Mouse (Mus musculus) liver, postnatal 0 days (tissue): ENCODE results near the gene Pcgf3. TPM values are rescaled to one million over a fixed set of nuclear protein-coding genes. Genes with fewer than 3 reads are reported as not detected.

Experiments used
- ATAC-seq: fragments of 200-750 bp; cut with Nextera tagmentation; 2 replicates; pipeline ENCODE4 v1.8.0; 2017; ENCODE audit warnings: mild to moderate bottlenecking, moderate library complexity
- DNase-seq: peaks from one replicate; pipeline ENCODE4 v3.0.0-alpha.2; 2016
- H3K27ac ChIP-seq: fragments of 300-500 bp; sonication (generic); 2 replicates; pipeline ENCODE4 v1.5.1; 2014; ENCODE audit warnings: antibody characterized with exemption, moderate library complexity, mild to moderate bottlenecking, low read depth
- H3K27me3 ChIP-seq: fragments of 300-500 bp; sonication (generic); 2 replicates; pipeline ENCODE4 v1.6.1; 2014; ENCODE audit warnings: low read length, control low read depth, mixed read lengths; ENCODE audit not compliant: insufficient read depth
- H3K36me3 ChIP-seq: fragments of 300-500 bp; sonication (generic); replicated peaks from 2 replicates; pipeline ENCODE4 v1.6.1; 2014; ENCODE audit warnings: mild to moderate bottlenecking, control low read depth, low read length, moderate library complexity, mixed read lengths; ENCODE audit not compliant: insufficient read depth
- H3K4me1 ChIP-seq: fragments of 300-500 bp; sonication (generic); 2 replicates; pipeline ENCODE4 v1.6.1; 2014; ENCODE audit warnings: antibody characterized with exemption, mild to moderate bottlenecking, control low read depth; ENCODE audit not compliant: insufficient read depth
- H3K4me2 ChIP-seq: fragments of 300-500 bp; sonication (generic); 2 replicates; pipeline ENCODE4 v1.6.1; 2014; ENCODE audit warnings: low read depth, mild to moderate bottlenecking, low read length, moderate library complexity, mixed read lengths
- H3K4me3 ChIP-seq: fragments of 300-500 bp; sonication (generic); 2 replicates; pipeline ENCODE4 v1.5.1; 2014; ENCODE audit warnings: low read depth, low read length
- H3K9ac ChIP-seq: fragments of 300-500 bp; sonication (generic); replicated peaks from 2 replicates; pipeline ENCODE4 v1.6.1; 2014; ENCODE audit warnings: mild to moderate bottlenecking, moderate library complexity
- H3K9me3 ChIP-seq: fragments of 300-500 bp; sonication (generic); 2 replicates; pipeline ENCODE4 v1.6.1; 2016; ENCODE audit warnings: mild to moderate bottlenecking, control low read depth, low read length, mixed read lengths
- CTCF ChIP-seq: sonication (generic); IDR thresholded peaks from 2 replicates; pipeline ENCODE4 v1.5.1; 2016; ENCODE audit warnings: antibody characterized with exemption, low read depth
- EP300 ChIP-seq: IDR thresholded peaks from 2 replicates; pipeline ENCODE4 v1.6.1; 2016; ENCODE audit warnings: antibody characterized with exemption, low read depth, mild to moderate bottlenecking
- WGBS: fragments of 180-500 bp; shearing (Covaris S2); extraction: QIAGEN DNeasy Blood & Tissue Kit; methylation state at CpG from one replicate; pipeline ENCODE4 v1.1.7; 2014; ENCODE audit not compliant: insufficient replicate concordance; 5-methylcytosine and 5-hydroxymethylcytosine counted together
- polyA plus RNA-seq: library from polyadenylated mRNA; unstranded; fragments of >200 nt; fragmentation: Nextera tagmentation; extraction: Ambion mirVana; gene quantifications from 2 replicates; pipeline ENCODE4 v1.2.1, GENCODE M21; 2015

Gene Pcgf3
- polyA plus RNA-seq, 1 experiment from 2014 or later, result 5.0 TPM

DNA sequence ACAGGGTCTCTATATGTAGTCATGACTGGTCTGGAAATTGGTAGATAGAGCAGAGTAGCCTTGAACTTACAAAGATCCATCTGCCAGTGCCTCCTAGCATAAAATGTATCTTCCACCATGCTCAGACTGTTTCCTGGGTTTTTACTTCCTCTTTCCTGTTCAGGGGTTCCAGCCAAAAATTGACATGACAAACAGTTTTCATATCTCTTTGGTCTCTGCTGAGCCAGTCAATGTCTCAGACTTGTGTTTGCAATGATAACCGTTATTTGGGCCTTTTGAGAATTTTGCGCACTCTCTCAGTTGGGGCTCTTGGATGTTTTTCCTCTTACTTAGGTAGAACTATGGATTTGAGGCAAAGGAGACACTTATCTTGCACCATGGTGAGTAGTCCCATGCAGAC is 73.2 kb downstream of the Pcgf3 start:
- DNase-seq, result no peak
- no peak overlapping the region for H3K27ac ChIP-seq
- no peak overlapping the region for H3K9ac ChIP-seq
- no peaks in the 10 kb centered on the region for H3K4me1 ChIP-seq
- no peak overlapping the region for H3K4me2 ChIP-seq
- no peaks in the 10 kb centered on the region for H3K36me3 ChIP-seq
- WGBS, result 79% methylated on average over 2 of the region's 2 CpGs
- H3K4me3 ChIP-seq, result no peak overlapping the region
- TF ChIP-seq CTCF (no peak), EP300 (no peak)
- ATAC-seq, result no peak
- peaks cover 8% of the 10 kb centered on the region for H3K9me3 ChIP-seq
- no peaks in the 10 kb centered on the region for H3K27me3 ChIP-seq

DNA sequence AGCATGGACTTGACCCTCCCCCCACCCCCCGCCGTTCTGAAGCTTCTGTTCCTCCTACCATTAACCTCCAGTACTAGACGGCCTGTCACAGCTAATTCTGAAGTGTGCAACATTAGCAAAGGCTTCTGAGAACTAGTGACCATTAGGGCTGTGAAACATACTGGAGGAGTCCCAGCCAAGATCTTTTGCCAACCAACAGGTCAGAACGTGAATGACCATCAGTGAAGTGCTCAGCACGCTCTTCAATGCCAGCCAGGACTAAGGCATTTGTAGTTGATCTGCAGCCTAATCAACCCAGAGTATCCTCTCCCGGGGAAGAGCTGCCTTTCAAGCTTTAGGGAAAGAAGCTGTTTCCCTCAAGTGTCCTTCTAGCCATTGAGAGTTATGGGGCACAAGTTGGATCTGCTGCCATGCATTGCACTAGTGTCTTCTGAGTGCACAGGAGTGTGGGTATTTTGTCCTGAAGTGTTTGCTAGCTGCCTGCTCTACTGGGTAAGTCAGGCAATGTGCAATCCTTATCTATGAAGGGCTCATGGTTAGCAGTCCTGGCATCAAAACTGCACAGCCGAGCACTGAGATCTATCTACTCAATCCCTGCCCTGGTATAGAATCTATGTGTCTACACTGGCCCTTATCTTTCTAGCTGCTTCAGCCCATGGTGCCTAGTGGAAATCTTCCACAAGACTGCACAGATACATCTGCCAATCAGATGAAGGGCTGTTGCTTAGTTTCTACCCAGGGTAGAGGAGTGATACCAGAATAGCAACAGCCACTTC is 82.7 kb downstream of the Pcgf3 start:
- 59% methylated on average over 7 of the region's 7 CpGs for WGBS
- Histone ChIP-seq H3K9ac (no peak overlapping the region), H3K4me2 (no peak overlapping the region), H3K4me1 (no peaks in the 10 kb centered on the region), H3K4me3 (no peak overlapping the region), H3K36me3 (no peaks in the 10 kb centered on the region), H3K27me3 (peaks cover 4% of the 10 kb centered on the region; the same call in 1 of the 2 replicates), H3K27ac (no peak overlapping the region), H3K9me3 (no peaks in the 10 kb centered on the region)
- no peak for DNase-seq
- no peak for TF ChIP-seq EP300
- no peak for TF ChIP-seq CTCF
- no peak for ATAC-seq

DNA sequence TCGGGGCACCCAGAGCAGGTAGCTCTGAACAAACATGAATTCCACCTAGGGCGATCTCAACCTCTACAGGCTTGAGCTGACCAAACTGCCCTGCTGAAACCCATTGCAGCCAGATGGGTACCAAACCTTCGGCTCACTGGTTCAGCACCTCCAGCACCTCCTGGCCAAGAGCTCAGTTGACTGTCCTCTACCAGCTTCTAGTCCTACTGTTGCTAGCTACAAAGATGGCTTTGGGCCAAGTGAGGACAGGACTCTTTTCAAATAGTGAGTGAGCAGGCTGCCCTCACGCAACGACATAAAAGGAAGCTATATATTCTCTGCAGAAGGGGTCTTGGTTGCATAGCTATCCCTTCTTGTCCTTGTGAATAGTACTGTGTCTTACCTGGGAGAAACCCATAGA is 86.6 kb downstream of the Pcgf3 start:
- no peak for TF ChIP-seq EP300
- no peak for TF ChIP-seq CTCF
- ATAC-seq, result no peak
- 80% methylated on average over 5 of the region's 5 CpGs for WGBS

DNA sequence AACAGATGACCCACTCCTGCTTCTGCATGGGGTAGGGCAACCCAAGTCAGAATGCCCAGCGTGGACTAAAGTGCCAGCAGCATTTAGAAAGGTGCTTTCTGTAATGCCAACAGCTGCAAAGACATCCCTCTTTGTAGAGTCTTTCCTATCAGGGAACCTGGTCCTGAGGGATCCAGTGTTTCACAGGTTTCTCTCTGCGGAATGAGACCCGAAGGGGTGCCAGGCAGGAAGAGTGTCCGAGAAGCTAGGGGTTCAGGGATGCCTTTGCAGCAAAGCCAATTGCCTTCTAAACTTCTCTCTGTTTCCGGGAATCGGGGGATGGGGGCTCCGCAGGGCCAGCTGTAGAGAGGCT is 88.1 kb downstream of the Pcgf3 start:
- no peak overlapping the region for H3K9ac ChIP-seq
- no peaks in the 10 kb centered on the region for H3K9me3 ChIP-seq
- no peak overlapping the region for H3K4me3 ChIP-seq
- TF ChIP-seq EP300, result no peak
- no peak for TF ChIP-seq CTCF
- peaks cover 4% of the 10 kb centered on the region for H3K4me1 ChIP-seq
- WGBS, result 12% methylated on average over 7 of the region's 7 CpGs
- no peak overlapping the region for H3K4me2 ChIP-seq
- no peak overlapping the region for H3K27ac ChIP-seq
- ATAC-seq, result no peak
- peaks cover 25% of the 10 kb centered on the region for H3K27me3 ChIP-seq
- no peaks in the 10 kb centered on the region for H3K36me3 ChIP-seq
- DNase-seq, result no peak

More for the DNA sequence above, 86.6 kb downstream of the Pcgf3 start:
- H3K27ac ChIP-seq, result no peak overlapping the region
- DNase-seq, result no peak
- H3K4me1 ChIP-seq, result peaks cover 4% of the 10 kb centered on the region
- no peaks in the 10 kb centered on the region for H3K9me3 ChIP-seq
- H3K36me3 ChIP-seq, result no peaks in the 10 kb centered on the region
- H3K9ac ChIP-seq, result no peak overlapping the region
- peaks cover 25% of the 10 kb centered on the region for H3K27me3 ChIP-seq
- no peak overlapping the region for H3K4me3 ChIP-seq
- H3K4me2 ChIP-seq, result no peak overlapping the region

DNA sequence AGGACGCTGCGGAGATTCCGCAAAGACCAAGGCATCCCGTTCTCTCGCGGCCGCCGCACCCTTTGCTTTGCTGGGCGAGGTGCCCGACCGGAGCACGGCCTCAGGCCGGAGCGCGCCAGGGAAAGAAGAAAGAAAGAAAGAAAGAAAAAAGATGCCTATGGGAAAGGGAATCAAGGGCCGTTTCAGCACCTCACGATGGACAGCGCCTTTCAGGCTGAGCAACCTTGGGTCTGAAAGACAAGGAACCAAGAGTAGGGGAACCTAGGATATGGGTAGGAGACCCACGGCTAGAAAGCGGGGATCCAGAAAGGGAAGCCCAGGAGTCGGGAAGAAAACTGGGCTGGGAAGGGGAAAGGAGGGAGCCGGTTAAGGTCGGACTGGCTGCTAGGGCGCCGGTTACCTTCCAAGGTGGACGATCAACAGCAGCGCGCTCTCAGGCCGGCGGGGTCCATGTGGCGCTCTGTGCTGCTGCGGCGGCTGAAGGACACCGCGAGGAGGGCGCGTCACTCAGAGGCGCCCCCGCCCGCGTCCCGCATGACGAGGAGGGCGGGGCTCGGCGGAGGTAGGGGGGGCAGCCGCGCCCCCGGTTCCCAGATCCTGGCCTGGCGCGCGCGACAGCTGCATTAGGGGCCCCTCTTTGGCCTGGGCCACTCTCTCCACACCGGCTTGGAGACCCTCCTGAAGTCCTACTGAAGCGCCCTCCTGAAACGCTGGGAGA is 88.6 kb downstream of the Pcgf3 start, which contains the start of gene Cplx1:
Cplx1 (minus strand) TSS at position 536 of the 718 bp plus-strand sequence.
- no peak within 1 kb of the TSS for H3K27ac ChIP-seq
- TF ChIP-seq CTCF (no peak), EP300 (no peak)
- H3K4me2 ChIP-seq, result no peak within 1 kb of the TSS
- H3K4me3 ChIP-seq, result no peak within 1 kb of the TSS
- peaks cover 25% of the 10 kb centered on the region for H3K27me3 ChIP-seq
- DNase-seq, result peak; percentile 67
- no peaks in the 10 kb centered on the region for H3K36me3 ChIP-seq
- WGBS, result 3% methylated on average over 46 of the region's 56 CpGs
- peaks cover 4% of the 10 kb centered on the region for H3K4me1 ChIP-seq
- H3K9ac ChIP-seq, result no peak within 1 kb of the TSS
- no peak for ATAC-seq
- no peaks in the 10 kb centered on the region for H3K9me3 ChIP-seq

DNA sequence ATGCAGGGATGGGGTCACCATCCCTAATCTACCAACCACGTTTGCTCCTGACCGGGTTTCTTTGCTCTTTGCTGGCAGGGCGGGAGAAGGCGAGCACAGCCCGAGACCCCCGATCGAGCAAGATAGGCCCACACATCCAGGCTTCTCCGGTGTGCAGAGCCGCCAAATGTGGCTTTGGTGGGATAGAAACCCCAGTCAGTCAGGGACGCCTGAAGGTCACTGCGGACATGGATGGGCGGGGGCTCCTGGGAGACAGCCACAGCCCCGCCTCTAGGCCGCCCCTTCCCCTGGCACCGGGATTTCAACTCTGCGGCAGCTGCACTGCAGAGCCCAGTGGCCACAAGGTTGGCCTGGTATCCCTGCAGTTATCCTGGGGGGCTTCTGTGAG is 89.2 kb downstream of the Pcgf3 start:
- Histone ChIP-seq H3K27me3 (peaks cover 25% of the 10 kb centered on the region), H3K9me3 (no peaks in the 10 kb centered on the region), H3K27ac (no peak overlapping the region), H3K4me1 (peaks cover 4% of the 10 kb centered on the region), H3K4me2 (no peak overlapping the region), H3K36me3 (no peaks in the 10 kb centered on the region), H3K4me3 (no peak overlapping the region), H3K9ac (no peak overlapping the region)
- ATAC-seq, result no peak
- TF ChIP-seq CTCF (no peak), EP300 (no peak)
- no peak for DNase-seq
- 4% methylated on average over 16 of the region's 16 CpGs for WGBS
